Mouse (Mus musculus): ENCODE data around the gene Zfp82. TPM values are rescaled to one million over a fixed set of nuclear protein-coding genes. Genes with fewer than 3 reads are reported as not detected.

The Zfp82 gene
- polyA plus RNA-seq, 1 experiment from 2014 or later, result 1.2 TPM

DNA sequence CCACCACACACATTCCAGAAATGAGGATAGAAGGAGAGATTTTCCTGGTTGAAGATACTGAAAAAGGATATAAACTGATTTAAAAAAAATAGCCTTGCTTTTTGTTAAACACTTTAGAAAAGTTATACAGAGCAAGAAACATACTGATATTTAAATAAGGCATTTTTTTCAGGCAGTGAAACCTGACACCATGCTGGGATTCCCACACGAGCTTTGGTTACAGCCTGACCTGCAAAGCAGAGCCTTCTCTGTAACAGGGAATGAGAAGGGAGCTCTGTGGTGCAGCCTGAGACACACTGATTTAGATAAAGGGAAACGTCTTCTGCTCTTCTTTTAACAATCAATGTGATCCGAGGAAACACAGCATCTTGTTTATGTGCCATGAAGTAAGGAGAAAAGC lies 19.1 kb downstream of the Zfp82 start:
- Histone ChIP-seq H3K36me3 (ENCODE audit: control insufficient read depth, insufficient read depth) (no peaks in the 10 kb centered on the region), H3K9me3 (replicated peaks; ENCODE audit: control insufficient read depth, low read length) (no peaks in the 10 kb centered on the region), H3K27me3 (ENCODE audit: control insufficient read depth, insufficient read depth, low read depth, low read length) (no peaks in the 10 kb centered on the region), H3K9ac (ENCODE audit: low read depth, low read length) (no peak overlapping the region), H3K27ac (ENCODE audit: low read length) (no peak overlapping the region), H3K4me2 (ENCODE audit: low read depth, low read length) (no peak overlapping the region), H3K4me1 (ENCODE audit: control insufficient read depth, low read depth, low read length) (peaks cover 10% of the 10 kb centered on the region), H3K4me3 (ENCODE audit: low read depth, low read length) (no peak overlapping the region)
- ATAC-seq (ENCODE audit: low read depth), result no peak
- 9% methylated on average over 3 of the region's 3 CpGs for whole genome bisulfite sequencing (ENCODE audit: insufficient replicate concordance)

GRCm38 (mm10) chr7:30050882-30051548 lies 21.7 kb downstream of the Zfp82 start, which contains the start of gene Zfp14:
TSS of gene Zfp14 (minus strand) at chr7:30051380.
- under 1% methylated on average over 40 of the region's 40 CpGs for WGBS (ENCODE audit: insufficient replicate concordance)
- Histone ChIP-seq H3K27me3 (ENCODE audit: control insufficient read depth, insufficient read depth, low read depth, low read length) (no peaks in the 10 kb centered on the region), H3K4me1 (ENCODE audit: control insufficient read depth, low read depth, low read length) (peaks cover 10% of the 10 kb centered on the region), H3K27ac (ENCODE audit: low read length) (no peak within 1 kb of the TSS), H3K36me3 (ENCODE audit: control insufficient read depth, insufficient read depth) (no peaks in the 10 kb centered on the region), H3K4me3 (ENCODE audit: low read depth, low read length) (peak within 1 kb of the TSS; percentile 64), H3K4me2 (ENCODE audit: low read depth, low read length) (peak within 1 kb of the TSS; percentile 94), H3K9ac (ENCODE audit: low read depth, low read length) (peak within 1 kb of the TSS; percentile 49), H3K9me3 (replicated peaks; ENCODE audit: control insufficient read depth, low read length) (no peaks in the 10 kb centered on the region)
- ATAC-seq (ENCODE audit: low read depth), result peak; percentile 100

GRCm38 (mm10) chr7:30048126-30048525 lies 24.6 kb downstream of the Zfp82 start:
- H3K4me2 ChIP-seq (ENCODE audit: low read depth, low read length), result no peak overlapping the region
- H3K4me3 ChIP-seq (ENCODE audit: low read depth, low read length), result no peak overlapping the region
- WGBS (ENCODE audit: insufficient replicate concordance), result 82% methylated on average over 4 of the region's 4 CpGs
- H3K36me3 ChIP-seq (ENCODE audit: control insufficient read depth, insufficient read depth), result no peaks in the 10 kb centered on the region
- no peak for ATAC-seq (ENCODE audit: low read depth)
- no peaks in the 10 kb centered on the region for H3K27me3 ChIP-seq (ENCODE audit: control insufficient read depth, insufficient read depth, low read depth, low read length)
- H3K4me1 ChIP-seq (ENCODE audit: control insufficient read depth, low read depth, low read length), result peaks cover 10% of the 10 kb centered on the region
- H3K9me3 ChIP-seq (replicated peaks; ENCODE audit: control insufficient read depth, low read length), result no peaks in the 10 kb centered on the region
- H3K9ac ChIP-seq (ENCODE audit: low read depth, low read length), result no peak overlapping the region
- no peak overlapping the region for H3K27ac ChIP-seq (ENCODE audit: low read length)

GRCm38 (mm10) chr7:30044354-30044753 lies 28.3 kb downstream of the Zfp82 start:
- Histone ChIP-seq H3K36me3 (ENCODE audit: control insufficient read depth, insufficient read depth) (no peaks in the 10 kb centered on the region), H3K9ac (ENCODE audit: low read depth, low read length) (no peak overlapping the region), H3K9me3 (replicated peaks; ENCODE audit: control insufficient read depth, low read length) (no peaks in the 10 kb centered on the region), H3K4me1 (ENCODE audit: control insufficient read depth, low read depth, low read length) (no peaks in the 10 kb centered on the region), H3K4me3 (ENCODE audit: low read depth, low read length) (no peak overlapping the region), H3K4me2 (ENCODE audit: low read depth, low read length) (no peak overlapping the region), H3K27me3 (ENCODE audit: control insufficient read depth, insufficient read depth, low read depth, low read length) (no peaks in the 10 kb centered on the region), H3K27ac (ENCODE audit: low read length) (no peak overlapping the region)
- 55% methylated on average over 9 of the region's 9 CpGs for WGBS (ENCODE audit: insufficient replicate concordance)
- no peak for ATAC-seq (ENCODE audit: low read depth)

DNA sequence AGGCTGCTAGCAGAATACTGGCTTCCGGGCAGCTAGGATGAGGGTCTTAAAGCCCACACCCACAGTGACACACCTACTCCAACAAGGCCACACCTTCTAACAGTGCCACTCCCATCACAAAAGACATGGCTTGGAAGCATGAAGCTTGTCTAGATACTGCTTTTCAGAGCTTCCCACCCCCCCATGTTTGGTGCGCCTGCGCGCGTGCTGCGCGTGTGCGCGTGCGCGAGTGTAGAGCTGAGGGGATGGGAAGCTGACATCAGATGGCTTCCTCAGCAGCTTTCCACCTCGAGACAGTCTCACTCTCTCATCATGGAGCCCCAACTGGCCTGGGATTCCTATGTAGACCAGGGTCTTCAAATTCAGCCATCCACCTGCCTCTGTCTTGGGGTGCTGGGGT lies 38.4 kb downstream of the Zfp82 start:
- no peak for ATAC-seq (ENCODE audit: low read depth)
- Histone ChIP-seq H3K4me2 (ENCODE audit: low read depth, low read length) (no peak overlapping the region), H3K27me3 (ENCODE audit: control insufficient read depth, insufficient read depth, low read depth, low read length) (no peaks in the 10 kb centered on the region), H3K9me3 (replicated peaks; ENCODE audit: control insufficient read depth, low read length) (no peaks in the 10 kb centered on the region), H3K27ac (ENCODE audit: low read length) (no peak overlapping the region), H3K9ac (ENCODE audit: low read depth, low read length) (no peak overlapping the region), H3K4me1 (ENCODE audit: control insufficient read depth, low read depth, low read length) (no peaks in the 10 kb centered on the region), H3K36me3 (ENCODE audit: control insufficient read depth, insufficient read depth) (no peaks in the 10 kb centered on the region), H3K4me3 (ENCODE audit: low read depth, low read length) (no peak overlapping the region)
- 87% methylated on average over 12 of the region's 12 CpGs for WGBS (ENCODE audit: insufficient replicate concordance)

- Histone ChIP-seq H3K27me3 (ENCODE audit: control insufficient read depth, insufficient read depth, low read depth, low read length) (no peaks in the 10 kb centered on the region), H3K27ac (ENCODE audit: low read length) (no peak overlapping the region), H3K4me1 (ENCODE audit: control insufficient read depth, low read depth, low read length) (no peaks in the 10 kb centered on the region), H3K9ac (ENCODE audit: low read depth, low read length) (no peak overlapping the region), H3K4me2 (ENCODE audit: low read depth, low read length) (no peak overlapping the region), H3K36me3 (ENCODE audit: control insufficient read depth, insufficient read depth) (no peaks in the 10 kb centered on the region), H3K9me3 (replicated peaks; ENCODE audit: control insufficient read depth, low read length) (no peaks in the 10 kb centered on the region), H3K4me3 (ENCODE audit: low read depth, low read length) (no peak overlapping the region)
- no peak for ATAC-seq (ENCODE audit: low read depth)
- WGBS (ENCODE audit: insufficient replicate concordance), result 72% methylated on average over 3 of the region's 3 CpGs
Measured at GRCm38 (mm10) chr7:30031379-30031778, 41.3 kb downstream of the Zfp82 start.

DNA sequence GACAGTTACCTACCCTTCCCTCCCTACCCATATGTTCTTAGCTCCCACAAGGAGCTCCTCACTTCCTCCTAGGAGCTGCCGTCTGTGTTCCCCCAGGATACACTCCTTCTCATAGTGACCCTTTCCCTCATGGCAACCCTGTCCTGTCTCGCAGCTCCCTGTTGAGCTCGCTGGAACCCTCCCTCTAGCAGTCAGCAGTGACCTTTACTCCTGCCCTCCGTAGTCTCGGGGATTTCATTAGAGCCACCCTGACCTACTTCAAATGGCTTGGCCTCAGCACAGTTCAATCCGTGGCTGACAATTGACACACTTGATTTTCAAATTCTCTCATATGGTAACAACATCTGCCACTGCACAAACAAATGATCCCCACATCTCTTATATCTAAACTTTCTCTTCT lies 42.0 kb downstream of the Zfp82 start:
- Histone ChIP-seq H3K4me2 (ENCODE audit: low read depth, low read length) (no peak overlapping the region), H3K9me3 (replicated peaks; ENCODE audit: control insufficient read depth, low read length) (no peaks in the 10 kb centered on the region), H3K4me1 (ENCODE audit: control insufficient read depth, low read depth, low read length) (no peaks in the 10 kb centered on the region), H3K9ac (ENCODE audit: low read depth, low read length) (no peak overlapping the region), H3K4me3 (ENCODE audit: low read depth, low read length) (no peak overlapping the region), H3K27ac (ENCODE audit: low read length) (no peak overlapping the region), H3K27me3 (ENCODE audit: control insufficient read depth, insufficient read depth, low read depth, low read length) (no peaks in the 10 kb centered on the region), H3K36me3 (ENCODE audit: control insufficient read depth, insufficient read depth) (no peaks in the 10 kb centered on the region)
- 31% methylated on average over 6 of the region's 6 CpGs for WGBS (ENCODE audit: insufficient replicate concordance)
- ATAC-seq (ENCODE audit: low read depth), result peak; percentile 63; the same call in 1 of the 2 replicates

DNA sequence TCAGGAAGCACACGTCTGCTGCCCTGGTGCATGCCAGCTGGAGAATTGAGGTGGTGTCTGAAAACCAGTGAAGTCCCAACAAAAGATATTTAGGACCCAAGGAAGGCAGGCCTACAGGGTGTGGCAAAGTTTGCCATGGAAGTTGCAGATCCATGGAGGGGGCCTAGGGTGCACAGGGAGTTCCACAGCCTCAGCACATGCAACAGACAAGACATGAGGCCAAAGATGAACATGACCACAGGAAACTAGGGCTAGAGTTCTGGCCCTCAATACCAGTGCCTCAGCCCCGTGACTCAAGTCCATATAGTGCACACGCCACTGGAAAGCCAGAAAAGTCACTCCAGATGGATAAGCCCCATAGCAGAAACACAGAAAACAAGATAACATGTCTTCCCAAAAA lies 44.1 kb downstream of the Zfp82 start:
- no peak overlapping the region for H3K9ac ChIP-seq (ENCODE audit: low read depth, low read length)
- 64% methylated on average over 3 of the region's 3 CpGs for WGBS (ENCODE audit: insufficient replicate concordance)

DNA sequence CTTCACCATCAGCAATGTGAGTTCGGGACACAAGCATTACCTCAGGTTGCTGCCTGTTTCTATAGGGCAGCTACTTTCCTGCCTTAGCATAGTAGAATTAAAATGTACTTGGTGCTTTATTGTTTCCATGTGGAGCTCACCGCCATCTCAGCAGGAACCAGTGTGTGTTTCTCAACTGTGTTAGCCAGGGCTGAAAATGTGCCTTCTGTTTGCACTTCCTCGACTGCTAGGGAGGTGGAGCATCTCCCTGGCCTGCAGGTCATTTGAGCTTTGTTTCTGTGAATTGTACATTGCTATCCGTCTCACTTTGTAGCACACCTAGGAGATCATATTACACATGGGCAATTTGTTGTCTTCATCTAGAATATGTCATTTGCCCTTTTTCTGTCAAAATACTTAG lies 45.4 kb downstream of the Zfp82 start:
- Histone ChIP-seq H3K27ac (ENCODE audit: low read length) (no peak overlapping the region), H3K9me3 (replicated peaks; ENCODE audit: control insufficient read depth, low read length) (no peaks in the 10 kb centered on the region), H3K27me3 (ENCODE audit: control insufficient read depth, insufficient read depth, low read depth, low read length) (no peaks in the 10 kb centered on the region), H3K4me1 (ENCODE audit: control insufficient read depth, low read depth, low read length) (peaks cover 3% of the 10 kb centered on the region), H3K9ac (ENCODE audit: low read depth, low read length) (no peak overlapping the region), H3K4me3 (ENCODE audit: low read depth, low read length) (no peak overlapping the region), H3K36me3 (ENCODE audit: control insufficient read depth, insufficient read depth) (peaks cover 14% of the 10 kb centered on the region), H3K4me2 (ENCODE audit: low read depth, low read length) (no peak overlapping the region)
- no peak for ATAC-seq (ENCODE audit: low read depth)
- 68% methylated on average over 4 of the region's 4 CpGs for WGBS (ENCODE audit: insufficient replicate concordance)

More for the DNA sequence above, 44.1 kb downstream of the Zfp82 start:
- H3K27ac ChIP-seq (ENCODE audit: low read length), result no peak overlapping the region
- no peaks in the 10 kb centered on the region for H3K27me3 ChIP-seq (ENCODE audit: control insufficient read depth, insufficient read depth, low read depth, low read length)
- no peak overlapping the region for H3K4me2 ChIP-seq (ENCODE audit: low read depth, low read length)
- no peaks in the 10 kb centered on the region for H3K9me3 ChIP-seq (replicated peaks; ENCODE audit: control insufficient read depth, low read length)
- H3K36me3 ChIP-seq (ENCODE audit: control insufficient read depth, insufficient read depth), result 0 out of 2 replicates have a peak, but pooled peaks cover 4% of the 10 kb centered on the region
- no peak overlapping the region for H3K4me3 ChIP-seq (ENCODE audit: low read depth, low read length)
- peaks cover 3% of the 10 kb centered on the region for H3K4me1 ChIP-seq (ENCODE audit: control insufficient read depth, low read depth, low read length)
- no peak for ATAC-seq (ENCODE audit: low read depth)
